Mouse (Mus musculus): ENCODE measurements around the gene Cx3cr1.

- TF ChIP-seq USF1 (IDR thresholded peaks at IDR 0.05; ENCODE audit: low read depth) (no peak), POLR2A (IDR thresholded peaks at IDR 0.05; ENCODE audit: insufficient read length, low read depth) (no peak), MAX (IDR thresholded peaks at IDR 0.05; ENCODE audit: low read depth) (no peak)
Observed at GRCm38 (mm10) chr9:120113456-120113855, 43.8 kb upstream of the Cx3cr1 start.
